Mouse (Mus musculus) bone marrow, adult 2 months (tissue): ENCODE data around the gene Gal3st2b.
"Not testable (repeated sequence)": the region's sequence is repeated elsewhere in the genome, so short reads cannot be mapped to it uniquely, and the experiment has no call there.

Source experiments
- CTCF ChIP-seq: fragments of 200-500 bp; IDR thresholded peaks from 2 replicates; pipeline ENCODE4 v1.5.1; 2011; ENCODE audit warnings: low read length, control low read depth; ENCODE audit not compliant: control insufficient read depth, insufficient read depth
- POLR2A ChIP-seq: fragments of 200-500 bp; IDR thresholded peaks from 2 replicates; pipeline ENCODE4 v1.6.1; 2011; ENCODE audit warnings: low read depth, mild to moderate bottlenecking, control low read depth, low read length, borderline replicate concordance; ENCODE audit not compliant: control insufficient read depth

- TF ChIP-seq CTCF, POLR2A: not testable (repeated sequence)
These were observed 27.2 kb upstream of the Gal3st2b start for GRCm38 (mm10) chr1:93890936-93891335.
